ENCODE assay signal across 23 mouse cellular contexts in the genomic region with DNA sequence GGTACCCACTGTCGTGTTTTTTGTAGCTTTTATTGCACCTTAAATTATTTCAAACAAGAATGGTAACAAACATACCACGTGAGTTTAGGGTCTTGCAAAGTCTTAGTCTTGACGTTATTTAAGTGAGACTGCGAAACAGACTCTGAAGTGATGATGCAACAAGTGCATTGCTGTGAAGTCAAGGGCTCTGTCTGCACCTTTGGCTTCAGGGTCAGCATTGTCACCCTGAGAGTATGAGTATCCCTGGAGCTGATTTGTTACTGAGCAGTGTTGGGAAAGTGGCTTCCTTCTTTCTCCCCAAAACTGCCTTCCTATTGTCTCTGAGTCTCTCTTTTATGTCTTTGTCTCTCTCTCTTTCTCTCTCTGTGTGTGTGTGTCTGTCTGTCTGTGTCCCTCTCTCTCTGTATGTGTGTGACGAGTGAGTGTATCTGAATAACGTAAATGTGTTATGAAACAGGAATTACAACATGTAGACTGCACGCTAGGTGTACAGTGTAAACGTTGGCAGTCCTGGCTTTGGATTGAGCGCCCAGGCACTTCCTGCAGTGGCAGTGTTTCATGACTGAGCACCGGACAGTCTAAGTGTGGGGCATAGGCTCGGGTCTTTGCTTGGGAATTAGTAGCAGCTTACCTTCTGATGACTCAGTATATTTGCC. TPM values are rescaled to one million over a fixed set of nuclear protein-coding genes. Genes with fewer than 3 reads are reported as not detected.
DNase-seq lines count a peak whose midpoint lies in the region; ATAC-seq and TF ChIP-seq lines count a peak whose summit lies in the region.
"Had no signal": no experiment of that assay in that cellular context is flagged by ENCODE, and none has a peak within 500 bp of the region (broad histone marks: within the 10 kb centered on the region; RNA-seq: fewer than 3 reads in every experiment).

No protein-coding gene starts in this region.

- H3K9ac ChIP-seq in forebrain, embryonic 13.5 days, result no peak overlapping the region
- H3K9ac ChIP-seq in forebrain, embryonic 14.5 days (ENCODE audit: low read length), result no peak overlapping the region
- H3K9ac ChIP-seq in liver, adult 2 months (ENCODE audit: low read depth, low read length), result no peak overlapping the region
- H3K9ac ChIP-seq in liver, embryonic 11.5 days (ENCODE audit: low read depth, low read length), result no peak overlapping the region
- no peak overlapping the region for H3K9ac ChIP-seq in intestine, embryonic 16.5 days (ENCODE audit: low read depth, low read length)
- H3K9ac ChIP-seq in liver, postnatal 0 days (replicated peaks), result no peak overlapping the region
- H3K9ac ChIP-seq: heart, embryonic 12.5 days; limb, embryonic 15.5 days had no signal

- H3K9me3 ChIP-seq in forebrain, embryonic 13.5 days (replicated peaks), result no peaks in the 10 kb centered on the region
- no peaks in the 10 kb centered on the region; the same call in 1 of the 2 replicates for H3K9me3 ChIP-seq in forebrain, embryonic 14.5 days (replicated peaks; ENCODE audit: control insufficient read depth, low read length)
- no peaks in the 10 kb centered on the region for H3K9me3 ChIP-seq in liver, embryonic 11.5 days (ENCODE audit: control insufficient read depth, low read length)
- no peaks in the 10 kb centered on the region for H3K9me3 ChIP-seq in intestine, embryonic 16.5 days (ENCODE audit: control insufficient read depth, low read length)
- H3K9me3 ChIP-seq in liver, postnatal 0 days (ENCODE audit: low read length), result no peaks in the 10 kb centered on the region
- H3K9me3 ChIP-seq: heart, embryonic 12.5 days; limb, embryonic 15.5 days had no signal

- WGBS in forebrain, embryonic 13.5 days, result 45% methylated on average over 11 of the region's 11 CpGs
- 48% methylated on average over 11 of the region's 11 CpGs for WGBS in forebrain, embryonic 14.5 days
- 30% methylated on average over 11 of the region's 11 CpGs for WGBS in liver, adult 2 months
- 76% methylated on average over 11 of the region's 11 CpGs for WGBS in liver, embryonic 11.5 days
- 45% methylated on average over 11 of the region's 11 CpGs for WGBS in intestine, embryonic 16.5 days
- WGBS in liver, postnatal 0 days (ENCODE audit: insufficient replicate concordance), result 43% methylated on average over 11 of the region's 11 CpGs

- no peak overlapping the region for H3K4me2 ChIP-seq in forebrain, embryonic 13.5 days
- H3K4me2 ChIP-seq in forebrain, embryonic 14.5 days (ENCODE audit: low read length), result no peak overlapping the region
- H3K4me2 ChIP-seq in liver, embryonic 11.5 days, result no peak overlapping the region
- H3K4me2 ChIP-seq in intestine, embryonic 16.5 days (ENCODE audit: low read depth, low read length), result no peak overlapping the region
- H3K4me2 ChIP-seq in liver, postnatal 0 days (ENCODE audit: low read depth, low read length), result peak overlapping the region; percentile 20
- H3K4me2 ChIP-seq: heart, embryonic 12.5 days; limb, embryonic 15.5 days had no signal

- ATAC-seq in forebrain, embryonic 13.5 days, result peak; percentile 53; the same call in 1 of the 2 replicates
- ATAC-seq in forebrain, embryonic 14.5 days, result no peak
- ATAC-seq in liver, embryonic 11.5 days (replicated peaks; ENCODE audit: low FRiP score), result no peak
- ATAC-seq in intestine, embryonic 16.5 days, result peak; percentile 56; the same call in 1 of the 2 replicates
- peak; percentile 86 for ATAC-seq in liver, postnatal 0 days
- ATAC-seq: inflammation-experienced regulatory T-cells, adult 6 months had no signal

- H3K27me3 ChIP-seq in forebrain, embryonic 13.5 days, result peaks cover 71% of the 10 kb centered on the region
- peaks cover 10% of the 10 kb centered on the region for H3K27me3 ChIP-seq in forebrain, embryonic 14.5 days (replicated peaks; ENCODE audit: control insufficient read depth, insufficient read depth, low read length)
- H3K27me3 ChIP-seq in liver, adult 2 months (ENCODE audit: control insufficient read depth, insufficient read depth, low read length), result no peaks in the 10 kb centered on the region
- H3K27me3 ChIP-seq in liver, embryonic 11.5 days (replicated peaks; ENCODE audit: control insufficient read depth, insufficient read depth, low read length), result no peaks in the 10 kb centered on the region
- no peaks in the 10 kb centered on the region for H3K27me3 ChIP-seq in intestine, embryonic 16.5 days (replicated peaks; ENCODE audit: control insufficient read depth, insufficient read depth, low read length)
- H3K27me3 ChIP-seq in liver, postnatal 0 days (ENCODE audit: insufficient read depth, low read length), result no peaks in the 10 kb centered on the region
- H3K27me3 ChIP-seq: heart, embryonic 12.5 days; limb, embryonic 15.5 days had no signal

- TF ChIP-seq EP300 in liver, postnatal 0 days (IDR thresholded peaks at IDR 0.05; ENCODE audit: low read depth), result no peak

- no peak for DNase-seq in forebrain, embryonic 14.5 days (ENCODE audit: low spot score)
- peak; percentile 82 for DNase-seq in liver, adult 2 months (ENCODE audit: extremely low read depth, low read depth, low spot score)
- DNase-seq in liver, embryonic 11.5 days (ENCODE audit: low spot score), result no peak
- no peak for DNase-seq in liver, postnatal 0 days
- no peak for DNase-seq in embryo, embryonic 10 days (ENCODE audit: low spot score)
- no peak for DNase-seq in yolk sac, embryonic 10.5 days (ENCODE audit: low spot score)
- DNase-seq: adrenal gland, postnatal 10 days; B cell, adult 2 months; cerebellum, adult 11-12 months; cerebellum, postnatal 25 days; gastrocnemius, postnatal 36 days; heart, postnatal 36 days; lung, postnatal 14 days; right cerebral cortex, adult 18-20 months; spleen, adult 18-20 months; thymus, postnatal 25 days had no signal

- H3K27ac ChIP-seq in forebrain, embryonic 13.5 days, result no peak overlapping the region
- H3K27ac ChIP-seq in forebrain, embryonic 14.5 days (ENCODE audit: low read depth, low read length), result no peak overlapping the region
- H3K27ac ChIP-seq in liver, adult 2 months (replicated peaks; ENCODE audit: insufficient read depth, low read depth, low read length), result peak overlapping the region; percentile 83
- H3K27ac ChIP-seq in liver, embryonic 11.5 days (ENCODE audit: low read depth, low read length), result no peak overlapping the region
- peak overlapping the region; percentile 33; the same call in 1 of the 2 replicates for H3K27ac ChIP-seq in intestine, embryonic 16.5 days (ENCODE audit: low read length)
- peak overlapping the region; percentile 53 for H3K27ac ChIP-seq in liver, postnatal 0 days (ENCODE audit: low read depth)
- H3K27ac ChIP-seq: kidney, postnatal 0 days; limb, embryonic 15.5 days had no signal

- no peak for TF ChIP-seq POLR2A in liver, adult 2 months (IDR thresholded peaks at IDR 0.05; ENCODE audit: extremely low read depth, insufficient read depth, low read length)

- H3K36me3 ChIP-seq in forebrain, embryonic 13.5 days (ENCODE audit: poor library complexity, severe bottlenecking), result no peaks in the 10 kb centered on the region
- H3K36me3 ChIP-seq in forebrain, embryonic 14.5 days (ENCODE audit: control insufficient read depth, insufficient read depth, low read length), result no peaks in the 10 kb centered on the region
- 0 out of 2 replicates have a peak, but pooled peaks cover 2% of the 10 kb centered on the region for H3K36me3 ChIP-seq in liver, adult 2 months (ENCODE audit: control insufficient read depth, insufficient read depth, low read length)
- no peaks in the 10 kb centered on the region for H3K36me3 ChIP-seq in liver, embryonic 11.5 days (ENCODE audit: control insufficient read depth, insufficient read depth, low read length)
- no peaks in the 10 kb centered on the region for H3K36me3 ChIP-seq in intestine, embryonic 16.5 days (ENCODE audit: control insufficient read depth, insufficient read depth, low read length)
- no peaks in the 10 kb centered on the region for H3K36me3 ChIP-seq in liver, postnatal 0 days (replicated peaks; ENCODE audit: insufficient read depth, low read length)
- H3K36me3 ChIP-seq: heart, embryonic 12.5 days; limb, embryonic 15.5 days had no signal

- no peak for TF ChIP-seq CTCF in liver, adult 2 months (IDR thresholded peaks at IDR 0.05; ENCODE audit: low read depth, low read length)
- no peak for TF ChIP-seq CTCF in liver, postnatal 0 days (IDR thresholded peaks at IDR 0.05; ENCODE audit: low read depth)

- H3K4me1 ChIP-seq in forebrain, embryonic 13.5 days, result peaks cover 10% of the 10 kb centered on the region
- H3K4me1 ChIP-seq in forebrain, embryonic 14.5 days (ENCODE audit: control insufficient read depth, insufficient read depth, low read length), result no peaks in the 10 kb centered on the region
- H3K4me1 ChIP-seq in liver, adult 2 months (ENCODE audit: control insufficient read depth, insufficient read depth, low read length), result peaks cover 43% of the 10 kb centered on the region
- peaks cover 15% of the 10 kb centered on the region for H3K4me1 ChIP-seq in liver, embryonic 11.5 days (replicated peaks; ENCODE audit: control insufficient read depth, insufficient read depth, low read length)
- peaks cover 30% of the 10 kb centered on the region for H3K4me1 ChIP-seq in intestine, embryonic 16.5 days (ENCODE audit: control insufficient read depth, insufficient read depth, low read length)
- peaks cover 14% of the 10 kb centered on the region; the same call in 1 of the 2 replicates for H3K4me1 ChIP-seq in liver, postnatal 0 days (ENCODE audit: insufficient read depth)

- no peak overlapping the region for H3K4me3 ChIP-seq in forebrain, embryonic 13.5 days
- no peak overlapping the region for H3K4me3 ChIP-seq in forebrain, embryonic 14.5 days (ENCODE audit: low read depth, low read length)
- H3K4me3 ChIP-seq in liver, adult 2 months (ENCODE audit: insufficient read depth, low read depth, low read length), result no peak overlapping the region
- no peak overlapping the region for H3K4me3 ChIP-seq in liver, embryonic 11.5 days (ENCODE audit: low read depth, low read length)
- H3K4me3 ChIP-seq in intestine, embryonic 16.5 days (ENCODE audit: low read length), result no peak overlapping the region
- H3K4me3 ChIP-seq in liver, postnatal 0 days (ENCODE audit: low read depth, low read length), result no peak overlapping the region
- H3K4me3 ChIP-seq: erythroblast, embryonic 14.5 days; heart, embryonic 12.5 days; limb, embryonic 15.5 days had no signal

- H3K79me2 ChIP-seq in liver, adult 2 months (ENCODE audit: control insufficient read depth, insufficient read depth, low read length), result peaks cover 38% of the 10 kb centered on the region

RNA-seq across cellular contexts. Expression of gene Lgr4, which starts 18.4 kb away (rescaled TPM):
- 2.7 and 3.5 TPM in 2 replicates for polyA plus RNA-seq in forebrain, embryonic 13.5 days (2015; fragmentation: Nextera tagmentation; extraction: Ambion mirVana)
- polyA plus RNA-seq in forebrain, embryonic 14.5 days (2014; fragmentation: Nextera tagmentation; extraction: Ambion mirVana), result 4.5 and 4.7 TPM in 2 replicates
- 53.9 and 61.8 TPM in 2 replicates for total RNA-seq in liver, adult 2 months (2014; rRNA removed)
- polyA plus RNA-seq in liver, adult 2 months (2012; rRNA removed), result 16.9 and 19.3 TPM in 2 replicates
- polyA plus RNA-seq in liver, embryonic 11.5 days (2014; fragmentation: Nextera tagmentation; extraction: Ambion mirVana), result 9.5 and 10.0 TPM in 2 replicates
- polyA plus RNA-seq in intestine, embryonic 16.5 days (2015; fragmentation: Nextera tagmentation; extraction: Ambion mirVana), result 18.9 and 19.0 TPM in 2 replicates
- polyA plus RNA-seq in liver, postnatal 0 days (2015; fragmentation: Nextera tagmentation; extraction: Ambion mirVana), result 3.9 and 4.2 TPM in 2 replicates

RNA-seq across cellular contexts. Expression of gene Lin7c, which starts 45.2 kb away (rescaled TPM):
- 139 and 151 TPM in 2 replicates for polyA plus RNA-seq in forebrain, embryonic 13.5 days (2015; fragmentation: Nextera tagmentation; extraction: Ambion mirVana)
- polyA plus RNA-seq in forebrain, embryonic 14.5 days (2014; fragmentation: Nextera tagmentation; extraction: Ambion mirVana), result 177 and 207 TPM in 2 replicates
- 32.6 and 35.8 TPM in 2 replicates for total RNA-seq in liver, adult 2 months (2014; rRNA removed)
- polyA plus RNA-seq in liver, adult 2 months (2012; rRNA removed), result 5.3 and 5.4 TPM in 2 replicates
- polyA plus RNA-seq in liver, embryonic 11.5 days (2014; fragmentation: Nextera tagmentation; extraction: Ambion mirVana), result 44.4 and 53.4 TPM in 2 replicates
- 61.9 and 67.0 TPM in 2 replicates for polyA plus RNA-seq in intestine, embryonic 16.5 days (2015; fragmentation: Nextera tagmentation; extraction: Ambion mirVana)
- 16.2 and 17.5 TPM in 2 replicates for polyA plus RNA-seq in liver, postnatal 0 days (2015; fragmentation: Nextera tagmentation; extraction: Ambion mirVana)

Comparison
In these comparisons a context has a peak if more than half of its experiments do, and no peak if none do; other contexts are left out.
1. ATAC-seq: peak in forebrain, embryonic 13.5 days (single experiment), intestine, embryonic 16.5 days (single experiment) and liver, postnatal 0 days (single experiment); none in forebrain, embryonic 14.5 days (single experiment) and liver, embryonic 11.5 days (single experiment).
2. H3K27ac ChIP-seq: peak in liver, adult 2 months (single experiment), intestine, embryonic 16.5 days (single experiment) and liver, postnatal 0 days (single experiment); none in forebrain, embryonic 13.5 days (single experiment), forebrain, embryonic 14.5 days (single experiment) and liver, embryonic 11.5 days (single experiment).